Mouse (Mus musculus): ENCODE measurements at regions not wholly inside any gene's neighbourhood (a gene's known extent, or its start where the extent isn't known, plus 50 kb on each side); places are given as distances from the start of the nearest gene placed in this dataset.
"Not testable (repeated sequence)": the region's sequence is repeated elsewhere in the genome, so short reads cannot be mapped to it uniquely, and the experiment has no call there.

GRCm38 (mm10) chr4:131159712-131160111, 215.5 kb downstream of the Matn1 start:
- in situ Hi-C loops (cut with MboI, MseI) = no loop called here

- in situ Hi-C loops (cut with MboI, MseI) = no loop called here
Observed at GRCm38 (mm10) chr4:131160135-131160534, 215.9 kb downstream of the Matn1 start.

GRCm38 (mm10) chr4:131161501-131161900, 217.3 kb downstream of the Matn1 start:
- in situ Hi-C loops (cut with MboI, MseI) = no loop called here

DNA sequence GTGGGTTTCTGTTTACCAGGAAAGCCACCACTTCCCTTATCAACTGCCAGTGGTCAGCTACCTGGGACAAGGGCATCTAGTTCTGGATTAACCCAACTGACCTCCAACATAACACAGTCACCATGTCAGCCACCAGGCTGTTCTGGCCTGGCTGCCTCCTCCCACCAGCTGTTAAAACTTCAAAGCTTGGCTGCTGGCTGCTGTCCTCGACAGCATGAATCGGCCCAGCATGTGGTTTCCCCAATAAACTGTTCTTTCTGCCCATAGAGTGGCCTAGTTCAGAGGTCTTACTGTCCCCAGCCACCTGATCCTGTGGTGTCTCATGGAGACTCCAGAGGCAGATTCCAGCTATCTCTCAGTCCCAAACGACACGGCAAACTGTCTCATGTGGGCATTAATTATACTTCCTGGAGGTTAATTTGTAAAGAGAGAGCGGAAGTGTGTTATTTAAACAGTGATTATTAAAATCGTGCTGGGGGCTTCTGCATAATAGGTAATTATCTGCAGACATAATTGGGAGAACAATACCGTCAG, 219.7 kb downstream of the Matn1 start:
- in situ Hi-C loops (cut with MboI, MseI) = no loop called here

- in situ Hi-C loops (cut with MboI, MseI) = no loop called here
Observed at GRCm38 (mm10) chr4:131166574-131167270, 222.5 kb downstream of the Matn1 start.

DNA sequence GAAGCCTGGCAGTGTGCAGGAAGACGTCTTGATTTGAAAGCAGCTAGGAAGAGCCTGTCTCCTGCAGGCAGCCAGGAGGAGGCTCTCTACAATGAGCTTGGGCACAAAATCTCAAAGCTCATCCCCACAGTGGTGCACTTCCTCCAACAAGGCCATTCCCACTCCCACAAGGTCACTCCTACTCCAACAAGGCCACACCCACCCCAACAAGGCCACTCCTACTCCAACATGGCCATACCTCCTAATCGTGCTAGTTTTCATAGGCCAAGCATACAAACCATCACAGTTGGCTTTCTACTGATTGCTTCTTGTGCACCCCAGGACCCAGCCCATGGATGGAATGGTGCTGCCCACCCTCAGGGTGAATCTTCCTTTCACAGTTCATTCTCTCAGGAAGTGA, 223.7 kb downstream of the Matn1 start:
- in situ Hi-C loops (cut with MboI, MseI) = no loop called here

- in situ Hi-C loops (cut with MboI, MseI) = no loop called here
Observed at GRCm38 (mm10) chr4:131173783-131174460, 229.7 kb downstream of the Matn1 start.

GRCm38 (mm10) chr4:131176701-131177100, 232.5 kb downstream of the Matn1 start:
- in situ Hi-C loops (cut with MboI, MseI) = no loop called here

DNA sequence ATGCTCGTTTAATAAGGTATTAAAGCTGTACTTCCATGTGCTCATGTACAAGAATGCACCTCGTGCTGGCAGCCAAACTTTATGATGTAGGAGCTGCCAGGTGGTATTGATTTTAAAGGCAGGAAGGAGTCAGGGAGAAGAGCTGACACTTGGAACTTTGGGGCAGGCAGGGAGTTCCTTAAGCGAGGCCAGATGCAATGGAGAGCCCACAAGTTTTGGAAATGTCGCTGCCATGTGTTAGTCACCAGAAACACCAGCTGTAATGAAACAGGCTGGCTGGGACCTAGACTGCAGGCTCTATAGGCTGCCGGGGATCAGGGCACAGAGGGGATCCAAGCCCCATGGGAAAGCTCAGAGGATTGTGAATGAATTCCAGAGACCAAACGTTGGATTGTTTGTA, 233.7 kb downstream of the Matn1 start:
- in situ Hi-C loops (cut with MboI, MseI) = no loop called here

DNA sequence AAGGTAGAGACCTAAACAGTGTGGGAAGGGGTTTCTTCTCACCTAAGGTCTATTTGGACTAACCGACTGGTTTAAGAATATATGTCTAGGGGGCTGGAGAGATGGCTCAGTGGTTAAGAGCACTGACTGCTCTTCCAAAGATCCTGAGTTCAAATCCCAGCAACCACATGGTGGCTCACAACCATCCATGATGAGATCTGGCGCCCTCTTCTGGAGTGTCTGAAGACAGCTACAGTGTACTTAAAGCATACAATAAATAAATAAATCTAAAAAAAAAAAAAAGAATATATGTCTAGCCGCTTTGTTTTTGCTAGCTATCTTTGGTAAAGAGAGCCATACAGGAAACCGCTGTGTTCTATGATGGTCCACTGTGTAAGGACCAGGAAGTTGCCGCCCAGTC, 234.5 kb downstream of the Matn1 start:
- in situ Hi-C loops (cut with MboI, MseI) = not testable (repeated sequence)

DNA sequence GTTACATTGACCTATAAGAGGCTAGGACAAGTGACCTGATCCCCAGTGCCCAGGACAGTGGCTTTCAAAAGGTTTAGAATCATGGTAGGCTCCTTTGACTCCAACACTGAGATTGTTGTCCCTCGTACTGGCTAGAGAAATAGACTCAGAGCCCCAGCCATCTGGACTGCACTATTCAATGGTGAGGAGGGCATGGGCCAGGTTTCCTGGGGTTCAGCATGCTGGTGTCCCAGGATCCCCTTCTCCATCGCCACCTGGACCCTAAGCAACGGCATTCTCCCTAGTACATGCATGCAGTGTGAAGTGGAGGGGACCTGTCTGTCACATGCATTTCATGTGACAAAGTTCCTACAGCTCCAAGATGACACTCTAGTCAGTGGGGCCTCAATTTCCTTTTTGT, 243.9 kb downstream of the Matn1 start:
- in situ Hi-C loops (cut with MboI, MseI) = no loop called here

GRCm38 (mm10) chr4:131191106-131191880, 247.1 kb downstream of the Matn1 start:
- in situ Hi-C loops (cut with MboI, MseI) = no loop called here

DNA sequence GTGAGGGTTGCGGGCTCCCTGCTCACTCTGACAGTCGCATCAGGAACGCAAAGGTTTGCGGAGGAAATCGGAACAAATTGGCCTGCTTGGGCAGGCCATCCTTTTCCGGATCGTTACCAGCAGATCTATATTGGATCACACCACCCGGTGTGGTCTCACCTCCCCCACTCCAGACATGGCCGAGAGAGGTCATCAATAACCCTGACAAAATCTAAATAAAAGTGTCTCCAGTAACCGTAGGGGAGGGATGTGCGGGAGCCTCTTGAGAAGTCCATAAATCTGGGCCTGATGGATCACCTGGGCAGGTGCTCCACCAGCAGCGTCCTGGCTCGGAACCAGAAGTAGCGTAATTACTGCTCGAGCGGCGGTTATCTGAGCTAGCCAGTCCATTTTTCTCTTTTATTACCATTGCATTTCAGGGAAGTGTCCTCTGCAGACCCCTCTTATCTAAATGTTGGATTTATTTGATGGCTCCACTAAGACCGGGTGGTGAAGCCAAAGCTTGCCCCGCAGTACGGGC, 249.8 kb downstream of the Matn1 start:
- in situ Hi-C loops (cut with MboI, MseI) = no loop called here

DNA sequence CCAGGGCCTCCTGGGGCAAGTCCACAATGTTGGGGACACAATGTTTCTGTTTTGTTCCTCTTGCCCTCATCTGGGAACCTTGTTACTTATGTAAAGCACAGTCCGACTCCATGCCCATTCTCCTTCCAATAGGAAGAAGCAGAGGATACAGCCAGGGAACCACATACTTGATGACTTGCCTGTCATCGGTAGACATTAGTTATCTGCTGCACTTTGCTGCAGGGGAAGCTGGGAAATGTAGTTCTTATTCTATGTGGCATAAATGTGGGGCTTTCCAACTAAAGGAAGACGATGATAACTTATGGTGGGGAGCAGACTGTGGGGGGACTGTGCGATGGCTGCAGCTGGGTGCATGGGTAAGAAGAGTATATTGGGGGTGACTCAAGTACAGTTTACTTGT, 252.0 kb downstream of the Matn1 start:
- in situ Hi-C loops (cut with MboI, MseI) = no loop called here

- in situ Hi-C loops (cut with MboI, MseI) = no loop called here
Observed at GRCm38 (mm10) chr4:131203721-131204120, 259.5 kb downstream of the Matn1 start.

DNA sequence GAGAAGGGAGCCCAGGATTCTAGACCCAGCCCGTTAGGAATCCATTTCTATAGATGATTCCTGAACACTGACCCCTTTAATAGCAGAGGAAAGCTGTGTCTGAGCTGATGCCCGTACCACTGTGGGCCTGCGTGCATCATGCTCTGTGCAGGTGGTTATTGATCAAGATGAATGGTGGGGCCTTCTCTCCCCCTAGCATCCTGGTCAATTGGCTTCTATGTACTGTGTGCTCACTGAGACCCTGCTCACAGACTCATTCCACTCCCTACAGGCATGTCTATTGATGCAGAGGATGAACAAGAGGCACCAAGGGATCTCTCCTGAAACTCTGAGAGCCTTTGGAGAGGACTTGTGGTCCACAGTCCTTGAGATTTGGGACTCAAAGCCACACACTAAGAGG, 260.5 kb downstream of the Matn1 start:
- in situ Hi-C loops (cut with MboI, MseI) = no loop called here

- in situ Hi-C loops (cut with MboI, MseI) = no loop called here
Observed at GRCm38 (mm10) chr4:131205127-131205526, 260.9 kb downstream of the Matn1 start.

- in situ Hi-C loops (cut with MboI, MseI) = no loop called here
Observed at GRCm38 (mm10) chr4:131205685-131206084, 261.5 kb downstream of the Matn1 start.

GRCm38 (mm10) chr4:131206181-131206885, 262.1 kb downstream of the Matn1 start:
- in situ Hi-C loops (cut with MboI, MseI) = no loop called here

DNA sequence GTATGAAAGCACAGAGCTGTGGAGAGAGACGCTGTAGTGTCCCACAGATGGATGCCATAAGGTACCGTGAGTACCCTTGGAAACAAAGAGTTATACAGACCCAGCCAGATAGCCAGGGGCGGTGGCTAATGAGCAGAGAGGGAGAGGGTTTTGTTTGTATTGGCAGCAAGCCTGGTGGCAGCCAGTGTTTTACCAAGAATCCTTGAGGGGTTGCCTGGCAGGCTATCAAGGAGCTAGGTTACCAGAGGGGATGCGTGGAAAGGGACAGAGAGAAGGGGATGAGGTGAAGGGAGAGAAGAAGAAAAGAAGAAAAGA, 262.7 kb downstream of the Matn1 start:
- in situ Hi-C loops (cut with MboI, MseI) = no loop called here

GRCm38 (mm10) chr4:131207249-131207648, 263.1 kb downstream of the Matn1 start:
- in situ Hi-C loops (cut with MboI, MseI) = no loop called here

DNA sequence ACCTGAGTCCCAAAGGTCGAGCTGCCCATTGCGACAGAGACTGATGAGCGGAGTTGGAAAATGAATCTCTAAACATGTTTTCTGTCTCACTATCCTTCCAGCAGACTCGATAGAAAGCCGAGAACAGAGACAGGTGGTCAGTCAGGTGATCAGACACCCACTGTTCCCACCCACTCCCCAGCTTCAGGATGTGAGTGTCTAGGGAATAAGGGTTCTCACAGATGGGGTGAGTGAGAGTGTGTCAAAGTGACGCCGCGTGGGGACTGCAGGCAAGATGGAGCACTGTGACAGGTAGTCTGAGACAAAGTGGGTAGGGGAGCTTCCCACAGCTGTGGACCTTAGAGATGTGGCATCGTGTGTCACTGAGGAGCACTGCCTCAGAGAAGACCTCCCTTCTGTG, 264.0 kb downstream of the Matn1 start:
- in situ Hi-C loops (cut with MboI, MseI) = no loop called here

All from T-helper 2 cell (primary cell).